In genomic region chr3:103153761-103154160, GRCm38 (mm10) we compare ENCODE assay signal across 10 mouse cellular contexts. TPM values are rescaled to one million over a fixed set of nuclear protein-coding genes. Genes with fewer than 3 reads are reported as not detected.
A peak's percentile ranks its signal among the peaks of the same experiment; 100 is the strongest.
DNase-seq lines count a peak whose midpoint lies in the region; ATAC-seq and TF ChIP-seq lines count a peak whose summit lies in the region.
"Had no signal": no experiment of that assay in that cellular context is flagged by ENCODE, and none has a peak within 500 bp of the region (broad histone marks: within the 10 kb centered on the region; RNA-seq: fewer than 3 reads in every experiment).

No protein-coding gene starts in this region.

- peak; percentile 59 for DNase-seq in liver
- no peak for DNase-seq in liver, embryonic 11.5 days (ENCODE audit: low spot score)
- DNase-seq in CH12.LX (ENCODE audit: extremely low read depth): no peak
- DNase-seq in G1E (ENCODE audit: low spot score): no peak
- no peak for DNase-seq in layer of hippocampus, postnatal 10 days (ENCODE audit: low spot score in 2 of 2)

- peaks cover 11% of the 10 kb centered on the region for H3K36me3 ChIP-seq in liver, embryonic 11.5 days (ENCODE audit: control insufficient read depth, insufficient read depth, low read length)
- no peaks in the 10 kb centered on the region for H3K36me3 ChIP-seq in CH12.LX (replicated peaks in 1 of 2; ENCODE audit: control insufficient read depth in 1 of 2, insufficient read depth in 1 of 2, low read length in 1 of 2)
- peaks cover 48% of the 10 kb centered on the region for H3K36me3 ChIP-seq in G1E (replicated peaks)
- no peaks in the 10 kb centered on the region for H3K36me3 ChIP-seq in forebrain, embryonic 16.5 days (ENCODE audit: control insufficient read depth, insufficient read depth)
- H3K36me3 ChIP-seq in kidney, embryonic 15.5 days: peaks cover 19% of the 10 kb centered on the region; the same call in 1 of the 2 replicates

- no peak overlapping the region for H3K27ac ChIP-seq in liver, embryonic 11.5 days (ENCODE audit: low read depth, low read length)
- no peak overlapping the region for H3K27ac ChIP-seq in CH12.LX (ENCODE audit: insufficient read depth, low read depth)
- no peak overlapping the region for H3K27ac ChIP-seq in forebrain, embryonic 16.5 days (ENCODE audit: low read length)
- H3K27ac ChIP-seq in kidney, embryonic 15.5 days: no peak overlapping the region
- H3K27ac ChIP-seq: lung, embryonic 15.5 days had no signal

- in situ Hi-C loops in CH12.LX (cut with MboI; ENCODE audit: low pct_ligation_motif_present, low pct_unique_long_range_greater_than_20kb, low sequenced_read_pairs): loop anchor here (25.0 kb wide), 1 partner anchor 441 kb away; no protein-coding TSS in a partner anchor

- no peak overlapping the region for H3K9ac ChIP-seq in liver, embryonic 11.5 days (ENCODE audit: low read depth, low read length)
- H3K9ac ChIP-seq in CH12.LX (ENCODE audit: insufficient read depth, low read depth): no peak overlapping the region
- no peak overlapping the region for H3K9ac ChIP-seq in forebrain, embryonic 16.5 days (replicated peaks; ENCODE audit: low read depth, low read length)
- no peak overlapping the region for H3K9ac ChIP-seq in kidney, embryonic 15.5 days
- H3K9ac ChIP-seq: lung, embryonic 15.5 days had no signal

- peak; percentile 34 for TF ChIP-seq RAD21 in CH12.LX (IDR thresholded peaks at IDR 0.05; ENCODE audit: low read depth, low read length)

- TF ChIP-seq POLR2A in CH12.LX (IDR thresholded peaks at IDR 0.05; ENCODE audit: low read depth, low read length): no peak

- H3K9me3 ChIP-seq in liver, embryonic 11.5 days (ENCODE audit: control insufficient read depth, low read length): no peaks in the 10 kb centered on the region
- H3K9me3 ChIP-seq in CH12.LX (replicated peaks; ENCODE audit: low read length): peaks cover 2% of the 10 kb centered on the region
- H3K9me3 ChIP-seq in G1E (replicated peaks): no peaks in the 10 kb centered on the region
- no peaks in the 10 kb centered on the region for H3K9me3 ChIP-seq in forebrain, embryonic 16.5 days (ENCODE audit: control insufficient read depth, low read length)
- H3K9me3 ChIP-seq in kidney, embryonic 15.5 days (replicated peaks): no peaks in the 10 kb centered on the region
- H3K9me3 ChIP-seq: lung, embryonic 15.5 days had no signal

- no peak for ATAC-seq in liver, embryonic 11.5 days (replicated peaks; ENCODE audit: low FRiP score)
- no peak for ATAC-seq in G1E (ENCODE audit: extremely low read depth, insufficient number of reproducible peaks, low FRiP score, poor library complexity, severe bottlenecking)
- peak; percentile 77 for ATAC-seq in granulocyte monocyte progenitor cell, adult 5-6 weeks (replicated peaks; ENCODE audit: poor library complexity, severe bottlenecking)
- ATAC-seq in forebrain, embryonic 16.5 days: no peak
- ATAC-seq in kidney, embryonic 15.5 days (replicated peaks; ENCODE audit: low FRiP score): no peak
- ATAC-seq: inflammation-experienced regulatory T-cells, adult 6 months had no signal

- H3K4me3 ChIP-seq in liver, embryonic 11.5 days (ENCODE audit: low read depth, low read length): no peak overlapping the region
- no peak overlapping the region for H3K4me3 ChIP-seq in CH12.LX (replicated peaks in 1 of 3; ENCODE audit: low read depth in 2 of 3, low read length in 2 of 3, poor library complexity in 1 of 3)
- H3K4me3 ChIP-seq in G1E (ENCODE audit: low read depth, low read length): no peak overlapping the region
- H3K4me3 ChIP-seq in forebrain, embryonic 16.5 days (replicated peaks; ENCODE audit: low read length): no peak overlapping the region
- no peak overlapping the region for H3K4me3 ChIP-seq in kidney, embryonic 15.5 days (replicated peaks)
- H3K4me3 ChIP-seq: lung, embryonic 15.5 days had no signal

- no peaks in the 10 kb centered on the region for H3K27me3 ChIP-seq in liver, embryonic 11.5 days (replicated peaks; ENCODE audit: control insufficient read depth, insufficient read depth, low read length)
- peaks cover 2% of the 10 kb centered on the region for H3K27me3 ChIP-seq in CH12.LX (replicated peaks)
- H3K27me3 ChIP-seq in G1E (ENCODE audit: insufficient read depth, low read length): no peaks in the 10 kb centered on the region
- no peaks in the 10 kb centered on the region for H3K27me3 ChIP-seq in forebrain, embryonic 16.5 days (replicated peaks; ENCODE audit: control insufficient read depth, insufficient read depth, low read length)
- H3K27me3 ChIP-seq in kidney, embryonic 15.5 days: no peaks in the 10 kb centered on the region
- H3K27me3 ChIP-seq: lung, embryonic 15.5 days had no signal

- no peaks in the 10 kb centered on the region for H3K4me1 ChIP-seq in liver, embryonic 11.5 days (replicated peaks; ENCODE audit: control insufficient read depth, insufficient read depth, low read length)
- H3K4me1 ChIP-seq in CH12.LX (ENCODE audit: control insufficient read depth in 1 of 2, insufficient read depth in 2 of 2) (no peaks in the 10 kb centered on the region), G1E (ENCODE audit: insufficient read depth, low read depth, low read length) (peaks cover 4% of the 10 kb centered on the region; the same call in 1 of the 2 replicates)
- no peaks in the 10 kb centered on the region for H3K4me1 ChIP-seq in forebrain, embryonic 16.5 days (replicated peaks; ENCODE audit: control insufficient read depth, insufficient read depth, low read length)
- no peaks in the 10 kb centered on the region for H3K4me1 ChIP-seq in kidney, embryonic 15.5 days
- H3K4me1 ChIP-seq: lung, embryonic 15.5 days had no signal

- dilution Hi-C loops in CH12.LX (cut with MboI; ENCODE audit: extremely low pct_ligation_motif_present, extremely low pct_unique_long_range_greater_than_20kb, low sequenced_read_pairs): no loop called here

- TF ChIP-seq CTCF in CH12.LX (conservative IDR thresholded peaks at IDR 0.05 in 1 of 2, IDR thresholded peaks at IDR 0.05 in 1 of 2; ENCODE audit: low read depth in 2 of 2, low read length in 2 of 2) (peak; percentile 17 to 39; a peak in 2 of 4 replicates), G1E (IDR thresholded peaks at IDR 0.05; ENCODE audit: low read depth, low read length) (0 out of 2 replicates have a peak, but pooled peaks have one; percentile 34)

- no peak for TF ChIP-seq EP300 in CH12.LX (IDR thresholded peaks at IDR 0.05; ENCODE audit: low read length)

- no peak overlapping the region for H3K4me2 ChIP-seq in liver, embryonic 11.5 days
- H3K4me2 ChIP-seq in CH12.LX (ENCODE audit: insufficient read depth, low read depth, poor library complexity, severe bottlenecking): no peak overlapping the region
- no peak overlapping the region for H3K4me2 ChIP-seq in forebrain, embryonic 16.5 days (ENCODE audit: low read length)
- H3K4me2 ChIP-seq in kidney, embryonic 15.5 days: no peak overlapping the region
- H3K4me2 ChIP-seq: lung, embryonic 15.5 days had no signal

- H3K79me2 ChIP-seq in CH12.LX (replicated peaks; ENCODE audit: control insufficient read depth, extremely low read depth, insufficient read depth, poor library complexity, severe bottlenecking): no peaks in the 10 kb centered on the region

TF ChIP-seq in CH12.LX, 34 proteins besides CTCF, POLR2A, EP300 and RAD21 (continues in another document):
- no peak for TF ChIP-seq TCF12 (IDR thresholded peaks at IDR 0.05; ENCODE audit: low read depth, low read length)
- no peak for TF ChIP-seq ZKSCAN1 (IDR thresholded peaks at IDR 0.05; ENCODE audit: borderline replicate concordance, low read depth, low read length)
- no peak for TF ChIP-seq ZMIZ1 (IDR thresholded peaks at IDR 0.05; ENCODE audit: low read depth, low read length)
- no peak for TF ChIP-seq SIN3A (IDR thresholded peaks at IDR 0.05; ENCODE audit: low read length)
- TF ChIP-seq ZNF384 (IDR thresholded peaks at IDR 0.05; ENCODE audit: low read depth, low read length): no peak
- TF ChIP-seq MAFK (IDR thresholded peaks at IDR 0.05; ENCODE audit: insufficient replicate concordance, low read length): no peak
- TF ChIP-seq MYC (IDR thresholded peaks at IDR 0.05; ENCODE audit: low read depth, low read length): no peak
- no peak for TF ChIP-seq PAX5 (IDR thresholded peaks at IDR 0.05; ENCODE audit: low read length)
- no peak for TF ChIP-seq RCOR1 (conservative IDR thresholded peaks at IDR 0.05; ENCODE audit: low read depth, low read length)
- TF ChIP-seq KAT2A (IDR thresholded peaks at IDR 0.05; ENCODE audit: insufficient replicate concordance, low read length): no peak
- no peak for TF ChIP-seq UBTF (IDR thresholded peaks at IDR 0.05; ENCODE audit: low read depth, low read length)
- TF ChIP-seq MAX (IDR thresholded peaks at IDR 0.05; ENCODE audit: low read length): no peak
- TF ChIP-seq JUN (IDR thresholded peaks at IDR 0.05; ENCODE audit: insufficient read depth, low read depth, low read length): no peak

RNA-seq across cellular contexts. Expression of gene Bcas2, which starts 17.7 kb away (rescaled TPM):
- polyA plus RNA-seq in liver, embryonic 11.5 days (2014; fragmentation: Nextera tagmentation; extraction: Ambion mirVana): 272 and 278 TPM in 2 replicates
- total RNA-seq in CH12.LX (2012; rRNA removed) (65.3 and 77.6 TPM in 2 replicates), CH12.LX (2014; rRNA removed) (126 and 138 TPM in 2 replicates), G1E (2014; fragmentation: Nextera tagmentation) (132 and 147 TPM in 2 replicates), G1E (2017) (247 and 292 TPM in 2 replicates)
- polyA plus RNA-seq in CH12.LX (2012; ENCODE audit: insufficient read length, low read depth) (111 and 130 TPM in 2 replicates), G1E (2012) (110 and 113 TPM in 2 replicates)
- total RNA-seq in granulocyte monocyte progenitor cell, adult 5-6 weeks (2014; fragmentation: Nextera tagmentation): 89.9 and 107 TPM in 2 replicates
- total RNA-seq in granulocyte monocyte progenitor cell, adult 5-6 weeks (2017): 136 and 172 TPM in 2 replicates
- 242 and 246 TPM in 2 replicates for polyA plus RNA-seq in forebrain, embryonic 16.5 days (2015; fragmentation: Nextera tagmentation; extraction: Ambion mirVana)
- 10 to 100 TPM; 75.0 to 79.2 TPM for total RNA-seq in layer of hippocampus, postnatal 10 days (2021)
- 189 and 197 TPM in 2 replicates for polyA plus RNA-seq in kidney, embryonic 15.5 days (2015; fragmentation: Nextera tagmentation; extraction: Ambion mirVana)

RNA-seq across cellular contexts. Expression of gene Dennd2c, which starts 51.4 kb away (rescaled TPM):
- 8.2 and 8.8 TPM in 2 replicates for polyA plus RNA-seq in liver, embryonic 11.5 days (2014; fragmentation: Nextera tagmentation; extraction: Ambion mirVana)
- 0.13 and 0.21 TPM in 2 replicates for total RNA-seq in CH12.LX (2012; rRNA removed)
- total RNA-seq in CH12.LX (2014; rRNA removed): 0.19 and 0.26 TPM in 2 replicates
- polyA plus RNA-seq in CH12.LX (2012; ENCODE audit: insufficient read length, low read depth): 0.27 and 0.30 TPM in 2 replicates
- 6.0 and 14.1 TPM in 2 replicates for total RNA-seq in G1E (2014; fragmentation: Nextera tagmentation)
- 5.3 and 7.2 TPM in 2 replicates for total RNA-seq in G1E (2017)
- polyA plus RNA-seq in G1E (2012): 0.23 and 0.35 TPM in 2 replicates
- 0.94 and 4.1 TPM in 2 replicates for total RNA-seq in granulocyte monocyte progenitor cell, adult 5-6 weeks (2014; fragmentation: Nextera tagmentation)
- 0.82 and 1.5 TPM in 2 replicates for total RNA-seq in granulocyte monocyte progenitor cell, adult 5-6 weeks (2017)
- polyA plus RNA-seq in forebrain, embryonic 16.5 days (2015; fragmentation: Nextera tagmentation; extraction: Ambion mirVana): 0.99 and 1.4 TPM in 2 replicates
- 1 to 10 TPM in 1 of 2 experiments, under 1 TPM in 1; 0.89 to 1.3 TPM for total RNA-seq in layer of hippocampus, postnatal 10 days (2021)
- polyA plus RNA-seq in kidney, embryonic 15.5 days (2015; fragmentation: Nextera tagmentation; extraction: Ambion mirVana): 4.2 and 4.4 TPM in 2 replicates
